Mouse (Mus musculus): ENCODE data around the gene Gm40193. TPM values are rescaled to one million over a fixed set of nuclear protein-coding genes. Genes with fewer than 3 reads are reported as not detected.

The Gm40193 gene
- not detected in 2 replicates for polyA plus RNA-seq (2014; fragmentation: Nextera tagmentation; extraction: Ambion mirVana)

DNA sequence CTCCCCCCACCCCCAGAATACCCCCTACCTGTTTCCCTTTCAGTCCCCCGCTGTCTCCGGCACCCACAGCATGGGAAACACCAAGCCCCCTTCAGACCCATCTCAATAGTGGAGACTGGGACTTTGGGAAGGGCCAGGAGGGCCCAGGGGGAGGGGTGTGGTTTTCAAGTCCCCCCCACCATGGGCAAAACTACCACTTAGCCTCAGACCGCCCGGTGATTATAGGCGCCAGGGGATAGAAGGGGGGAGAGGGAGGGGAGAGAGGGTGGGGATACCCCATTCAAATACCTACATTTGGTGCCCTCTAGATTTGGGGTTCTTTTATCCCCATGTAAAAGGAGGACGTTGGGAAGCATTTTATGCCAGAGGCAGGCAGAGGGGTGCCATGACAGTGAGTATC, at the start of gene Gm40193:
TSS of gene Gm40193 (minus strand) at position 101 of the 400 bp plus-strand sequence.
- WGBS = 76% methylated on average over 6 of the region's 6 CpGs
- Histone ChIP-seq H3K27me3 (ENCODE audit: insufficient read depth, low read length) (no peaks in the 10 kb centered on the region), H3K27ac (ENCODE audit: low read depth) (no peak within 1 kb of the TSS), H3K4me3 (ENCODE audit: low read depth, low read length) (no peak within 1 kb of the TSS), H3K4me2 (no peak within 1 kb of the TSS), H3K9ac (no peak within 1 kb of the TSS), H3K36me3 (ENCODE audit: insufficient read depth) (peaks cover 14% of the 10 kb centered on the region), H3K9me3 (ENCODE audit: low read depth, low read length) (no peaks in the 10 kb centered on the region), H3K4me1 (ENCODE audit: insufficient read depth) (no peaks in the 10 kb centered on the region)
- no peak for TF ChIP-seq CTCF (IDR thresholded peaks at IDR 0.05; ENCODE audit: low read depth)
- ATAC-seq (ENCODE audit: insufficient read depth) (no peak), DNase-seq (no peak)

- ATAC-seq (ENCODE audit: insufficient read depth) (no peak), DNase-seq (no peak)
- Histone ChIP-seq H3K4me1 (ENCODE audit: insufficient read depth) (peaks cover 12% of the 10 kb centered on the region; the same call in 1 of the 2 replicates), H3K9me3 (ENCODE audit: low read depth, low read length) (no peaks in the 10 kb centered on the region), H3K36me3 (ENCODE audit: insufficient read depth) (no peaks in the 10 kb centered on the region), H3K9ac (no peak overlapping the region), H3K27me3 (ENCODE audit: insufficient read depth, low read length) (no peaks in the 10 kb centered on the region), H3K4me2 (no peak overlapping the region), H3K27ac (ENCODE audit: low read depth) (no peak overlapping the region), H3K4me3 (ENCODE audit: low read depth, low read length) (no peak overlapping the region)
- TF ChIP-seq CTCF (IDR thresholded peaks at IDR 0.05; ENCODE audit: low read depth) = no peak
- 51% methylated on average over 3 of the region's 3 CpGs for whole genome bisulfite sequencing
Measured at GRCm38 (mm10) chr11:70582196-70582595, 49.5 kb upstream of the Gm40193 start.

DNA sequence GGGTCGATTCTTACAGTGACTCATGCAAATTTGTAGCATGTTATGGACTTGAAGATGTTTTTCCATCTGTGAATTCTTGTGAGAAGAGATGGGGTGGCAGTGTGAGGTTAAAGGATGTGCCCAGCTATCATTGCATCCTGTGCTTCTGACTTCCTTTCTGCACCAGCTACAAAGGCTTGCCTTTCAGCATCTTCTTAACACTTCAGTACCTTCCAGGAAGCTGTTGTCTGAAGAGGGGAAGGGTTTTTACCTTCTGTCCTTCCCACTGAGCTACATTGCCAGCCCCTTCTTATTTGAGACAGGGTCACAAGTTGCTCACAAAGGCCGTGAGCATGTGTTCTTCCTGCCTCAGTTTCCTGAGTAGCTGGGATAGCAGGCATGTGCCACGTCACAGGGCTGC, 48.2 kb upstream of the Gm40193 start:
- no peak overlapping the region for H3K27ac ChIP-seq (ENCODE audit: low read depth)
- ATAC-seq (ENCODE audit: insufficient read depth) (no peak), DNase-seq (no peak)
- WGBS = 71% methylated on average over 3 of the region's 3 CpGs
- no peak overlapping the region for H3K4me3 ChIP-seq (ENCODE audit: low read depth, low read length)
- no peak for TF ChIP-seq CTCF (IDR thresholded peaks at IDR 0.05; ENCODE audit: low read depth)
- no peaks in the 10 kb centered on the region for H3K36me3 ChIP-seq (ENCODE audit: insufficient read depth)
- no peak overlapping the region for H3K9ac ChIP-seq
- peaks cover 12% of the 10 kb centered on the region; the same call in 1 of the 2 replicates for H3K4me1 ChIP-seq (ENCODE audit: insufficient read depth)
- no peaks in the 10 kb centered on the region for H3K27me3 ChIP-seq (ENCODE audit: insufficient read depth, low read length)
- H3K9me3 ChIP-seq (ENCODE audit: low read depth, low read length) = no peaks in the 10 kb centered on the region
- no peak overlapping the region for H3K4me2 ChIP-seq

GRCm38 (mm10) chr11:70580358-70580720, 47.6 kb upstream of the Gm40193 start:
- H3K4me2 ChIP-seq = no peak overlapping the region
- WGBS = 51% methylated on average over 5 of the region's 5 CpGs
- H3K4me3 ChIP-seq (ENCODE audit: low read depth, low read length) = no peak overlapping the region
- no peaks in the 10 kb centered on the region for H3K27me3 ChIP-seq (ENCODE audit: insufficient read depth, low read length)
- H3K9me3 ChIP-seq (ENCODE audit: low read depth, low read length) = no peaks in the 10 kb centered on the region
- TF ChIP-seq CTCF (IDR thresholded peaks at IDR 0.05; ENCODE audit: low read depth) = no peak
- 0 out of 2 replicates have a peak, but pooled peaks cover 2% of the 10 kb centered on the region for H3K36me3 ChIP-seq (ENCODE audit: insufficient read depth)
- no peak for DNase-seq
- H3K9ac ChIP-seq = no peak overlapping the region
- peaks cover 12% of the 10 kb centered on the region; the same call in 1 of the 2 replicates for H3K4me1 ChIP-seq (ENCODE audit: insufficient read depth)
- no peak overlapping the region; the same call in 1 of the 2 replicates for H3K27ac ChIP-seq (ENCODE audit: low read depth)
- ATAC-seq (ENCODE audit: insufficient read depth) = no peak

DNA sequence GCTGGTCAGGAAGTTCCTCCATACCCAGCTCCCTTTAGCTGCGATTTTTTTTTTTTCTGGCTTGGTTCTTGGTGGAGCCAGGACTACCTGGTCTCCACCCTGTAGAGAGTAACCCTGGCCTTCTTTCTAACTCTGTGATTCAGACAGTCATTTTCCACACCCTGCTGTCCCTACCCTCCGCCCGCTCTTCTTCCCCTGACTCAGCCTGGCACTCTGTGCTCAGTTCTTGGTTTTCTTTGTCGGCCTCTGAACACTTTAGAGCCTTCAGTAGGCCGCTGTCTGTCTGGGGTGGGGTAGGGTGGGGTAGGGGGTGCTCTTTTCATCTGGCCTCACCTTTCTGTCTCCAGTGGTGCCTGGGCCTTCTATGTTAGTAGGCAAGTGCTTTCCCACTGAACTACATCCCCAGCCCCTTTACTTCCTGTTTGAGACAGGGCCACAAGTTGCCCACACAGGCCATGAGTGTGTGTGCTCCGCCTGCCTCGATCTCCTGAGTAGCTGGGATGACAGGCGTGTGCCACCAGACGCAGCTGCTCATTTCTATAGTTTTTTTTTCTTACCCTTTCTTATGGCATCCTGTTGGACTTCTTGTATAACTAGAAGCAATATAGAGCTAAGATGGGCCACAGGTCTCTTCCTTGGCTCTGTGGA, 47.1 kb upstream of the Gm40193 start:
- DNase-seq = no peak

DNA sequence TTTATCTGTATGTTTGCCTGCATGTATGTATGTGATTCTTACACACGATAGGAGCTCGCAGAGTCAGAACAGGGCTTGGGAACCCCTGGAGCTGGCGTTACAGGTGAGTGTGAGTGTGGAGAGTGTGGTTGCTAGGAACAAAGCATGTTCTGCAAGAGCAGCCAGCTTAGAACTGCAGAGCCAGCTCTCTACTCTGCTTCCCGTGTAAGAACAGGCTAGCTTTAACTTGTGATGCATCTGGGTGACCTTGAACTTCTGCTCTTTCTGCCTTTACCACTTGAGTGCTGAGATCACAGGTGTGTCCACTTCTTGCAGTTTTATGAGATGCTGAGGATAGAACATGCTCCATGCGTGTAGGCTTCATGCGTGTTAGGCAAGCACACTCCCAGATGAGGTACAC, 46.2 kb upstream of the Gm40193 start:
- H3K9ac ChIP-seq = no peak overlapping the region
- H3K4me3 ChIP-seq (ENCODE audit: low read depth, low read length) = no peak overlapping the region
- H3K36me3 ChIP-seq (ENCODE audit: insufficient read depth) = 0 out of 2 replicates have a peak, but pooled peaks cover 4% of the 10 kb centered on the region
- no peak overlapping the region for H3K4me2 ChIP-seq
- no peaks in the 10 kb centered on the region for H3K9me3 ChIP-seq (ENCODE audit: low read depth, low read length)
- TF ChIP-seq CTCF (IDR thresholded peaks at IDR 0.05; ENCODE audit: low read depth) = no peak
- H3K4me1 ChIP-seq (ENCODE audit: insufficient read depth) = peaks cover 12% of the 10 kb centered on the region; the same call in 1 of the 2 replicates
- H3K27ac ChIP-seq (ENCODE audit: low read depth) = no peak overlapping the region
- ATAC-seq (ENCODE audit: insufficient read depth) (no peak), DNase-seq (no peak)
- 83% methylated on average over 6 of the region's 6 CpGs for WGBS
- H3K27me3 ChIP-seq (ENCODE audit: insufficient read depth, low read length) = no peaks in the 10 kb centered on the region

More for the DNA sequence above, 47.1 kb upstream of the Gm40193 start:
- no peak for TF ChIP-seq CTCF (IDR thresholded peaks at IDR 0.05; ENCODE audit: low read depth)
- H3K4me2 ChIP-seq = no peak overlapping the region
- H3K4me1 ChIP-seq (ENCODE audit: insufficient read depth) = peaks cover 12% of the 10 kb centered on the region; the same call in 1 of the 2 replicates
- no peak for ATAC-seq (ENCODE audit: insufficient read depth)
- no peaks in the 10 kb centered on the region for H3K27me3 ChIP-seq (ENCODE audit: insufficient read depth, low read length)
- H3K9me3 ChIP-seq (ENCODE audit: low read depth, low read length) = no peaks in the 10 kb centered on the region
- H3K4me3 ChIP-seq (ENCODE audit: low read depth, low read length) = no peak overlapping the region
- H3K9ac ChIP-seq = no peak overlapping the region
- H3K27ac ChIP-seq (ENCODE audit: low read depth) = no peak overlapping the region; the same call in 1 of the 2 replicates
- 73% methylated on average over 9 of the region's 9 CpGs for WGBS
- H3K36me3 ChIP-seq (ENCODE audit: insufficient read depth) = 0 out of 2 replicates have a peak, but pooled peaks cover 4% of the 10 kb centered on the region

GRCm38 (mm10) chr11:70577201-70577600, 44.5 kb upstream of the Gm40193 start:
- H3K4me3 ChIP-seq (ENCODE audit: low read depth, low read length) = no peak overlapping the region
- H3K4me2 ChIP-seq = no peak overlapping the region
- DNase-seq (no peak), ATAC-seq (ENCODE audit: insufficient read depth) (no peak)
- H3K9ac ChIP-seq = no peak overlapping the region
- no peaks in the 10 kb centered on the region for H3K27me3 ChIP-seq (ENCODE audit: insufficient read depth, low read length)
- no peak overlapping the region for H3K27ac ChIP-seq (ENCODE audit: low read depth)
- no peaks in the 10 kb centered on the region for H3K9me3 ChIP-seq (ENCODE audit: low read depth, low read length)
- H3K36me3 ChIP-seq (ENCODE audit: insufficient read depth) = 0 out of 2 replicates have a peak, but pooled peaks cover 4% of the 10 kb centered on the region
- H3K4me1 ChIP-seq (ENCODE audit: insufficient read depth) = peaks cover 8% of the 10 kb centered on the region; the same call in 1 of the 2 replicates
- no peak for TF ChIP-seq CTCF (IDR thresholded peaks at IDR 0.05; ENCODE audit: low read depth)
- 70% methylated on average over 3 of the region's 3 CpGs for WGBS
